Mouse (Mus musculus) ovary, postnatal 10 days (tissue): ENCODE data around the gene Msh2.
A peak's percentile ranks its signal among the peaks of the same experiment; 100 is the strongest.
"Not testable (repeated sequence)": the region's sequence is repeated elsewhere in the genome, so short reads cannot be mapped to it uniquely, and the experiment has no call there.

Experiments
- DNase-seq: peaks from one replicate; pipeline ENCODE4 v3.0.0; 2022; ENCODE audit warnings: low spot score

Gene Msh2

GRCm38 (mm10) chr17:87671890-87672660 lies at the start of gene Msh2:
Gene Msh2 (plus strand): TSS chr17:87672330.
- DNase-seq: peak; percentile 95

- DNase-seq: no peak
Observed at GRCm38 (mm10) chr17:87625510-87626086, 46.5 kb upstream of the Msh2 start.

GRCm38 (mm10) chr17:87628144-87628543 lies 44.0 kb upstream of the Msh2 start:
- DNase-seq: no peak

GRCm38 (mm10) chr17:87628706-87629105 lies 43.4 kb upstream of the Msh2 start:
- DNase-seq: no peak

GRCm38 (mm10) chr17:87637056-87637389 lies 35.1 kb upstream of the Msh2 start:
- DNase-seq: peak; percentile 18

- no peak for DNase-seq
Observed at GRCm38 (mm10) chr17:87639242-87639641, 32.9 kb upstream of the Msh2 start.

GRCm38 (mm10) chr17:87640272-87640671 lies 31.9 kb upstream of the Msh2 start:
- DNase-seq: no peak

GRCm38 (mm10) chr17:87641006-87641405 lies 31.1 kb upstream of the Msh2 start:
- no peak for DNase-seq

GRCm38 (mm10) chr17:87642744-87643143 lies 29.4 kb upstream of the Msh2 start:
- no peak for DNase-seq

GRCm38 (mm10) chr17:87655616-87656015 lies 16.5 kb upstream of the Msh2 start:
- not testable (repeated sequence) for DNase-seq

GRCm38 (mm10) chr17:87661958-87662573 lies 10.1 kb upstream of the Msh2 start:
- not testable (repeated sequence) for DNase-seq

- DNase-seq: no peak
Observed at GRCm38 (mm10) chr17:87664238-87664637, 7.9 kb upstream of the Msh2 start.

- no peak for DNase-seq
Observed at GRCm38 (mm10) chr17:87665066-87665822, 6.9 kb upstream of the Msh2 start.

GRCm38 (mm10) chr17:87672677-87673286 lies 652 bp downstream of the Msh2 start:
- DNase-seq: no peak

GRCm38 (mm10) chr17:87676916-87677474 lies 4.9 kb downstream of the Msh2 start:
- not testable (repeated sequence) for DNase-seq

- DNase-seq: no peak
Observed at GRCm38 (mm10) chr17:87677656-87678055, 5.5 kb downstream of the Msh2 start.

GRCm38 (mm10) chr17:87689217-87689616 lies 17.1 kb downstream of the Msh2 start:
- no peak for DNase-seq

- peak; percentile 20 for DNase-seq
Observed at GRCm38 (mm10) chr17:87691958-87692357, 19.8 kb downstream of the Msh2 start.

GRCm38 (mm10) chr17:87695874-87696465 lies 23.8 kb downstream of the Msh2 start:
- no peak for DNase-seq

GRCm38 (mm10) chr17:87696814-87697213 lies 24.7 kb downstream of the Msh2 start:
- no peak for DNase-seq

- DNase-seq: no peak
Observed at GRCm38 (mm10) chr17:87698996-87699765, 27.1 kb downstream of the Msh2 start.
